Mouse (Mus musculus) testis, adult 10 weeks (tissue): ENCODE results near the gene Hivep3. TPM values are rescaled to one million over a fixed set of nuclear protein-coding genes. Genes with fewer than 3 reads are reported as not detected.

Source experiments
- polyA plus RNA-seq: library from polyadenylated mRNA; stranded (reverse); fragments of 350-450 nt; fragmentation: Illumina TruSeq; extraction: RNeasy Lipid Tissue Mini Kit (QIAGEN cat#74804); gene quantifications from one replicate; pipeline ENCODE4 v1.2.3, GENCODE M21; 2014; ENCODE audit warnings: low read depth, low replicate concordance

The Hivep3 gene
- polyA plus RNA-seq: 0.53 TPM

GRCm38 (mm10) chr4:119733184-119733880, at the start of gene Hivep3:
Hivep3 (plus strand) TSS chr4:119733784.

DNA sequence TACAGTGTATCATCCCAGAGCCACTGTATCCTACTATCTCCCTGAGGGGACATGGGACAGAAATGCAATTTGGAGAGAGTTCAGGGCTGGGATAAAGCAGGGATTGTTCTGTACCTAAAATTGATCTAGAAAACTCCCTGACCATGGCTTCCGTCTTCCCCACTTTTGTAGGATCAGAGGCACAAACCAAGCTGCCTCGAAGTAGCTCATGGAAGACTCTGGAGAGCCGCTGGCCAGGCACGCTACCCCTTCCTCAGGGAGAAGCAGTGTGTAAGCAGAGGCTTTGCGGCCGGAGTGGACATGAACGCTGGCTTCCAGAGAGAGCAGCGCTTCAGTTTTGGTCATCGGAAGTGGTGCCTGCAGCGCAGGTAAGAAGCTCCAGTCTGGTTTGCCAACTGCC, 331.1 kb downstream of the Hivep3 start, which contains the start of gene AL607142.1:
AL607142.1 (plus strand) TSS at position 301 of the 400 bp plus-strand sequence.

GRCm38 (mm10) chr4:120161166-120161949, 427.8 kb downstream of the Hivep3 start, which contains the start of gene Edn2:
Edn2 (plus strand) TSS chr4:120161206.

Other genes with a start within 250 kb of the Hivep3 start
- gene Rimkla, start 241.2 kb upstream of the Hivep3 start, polyA plus RNA-seq: 0.73 TPM
- 35.5 TPM for gene Foxj3, start 196.8 kb upstream of the Hivep3 start, polyA plus RNA-seq
- gene Frg2f1, start 194.3 kb upstream of the Hivep3 start, polyA plus RNA-seq: 7.7 TPM
- not detected for gene Guca2a, start 96.1 kb upstream of the Hivep3 start, polyA plus RNA-seq
- gene Guca2b, start 74.8 kb upstream of the Hivep3 start, polyA plus RNA-seq: not detected